Mouse (Mus musculus) retina, adult 2 months (tissue): ENCODE measurements around the gene Catsperz.

Experiments used
- DNase-seq: peaks from one replicate; pipeline ENCODE4 v3.0.0-alpha.2; 2012; ENCODE audit warnings: low read depth, low spot score

Catsperz gene

GRCm38 (mm10) chr19:6925307-6925573 lies at the start of gene Catsperz:
Gene Catsperz (minus strand): TSS chr19:6925380.
- no peak for DNase-seq

GRCm38 (mm10) chr19:6974211-6975205 lies 49.3 kb upstream of the Catsperz start, which contains the start of gene Ppp1r14b:
Gene Ppp1r14b (plus strand): TSS chr19:6974968.
- no peak for DNase-seq

- no peak for DNase-seq
Measured at GRCm38 (mm10) chr19:6973581-6974190, 48.5 kb upstream of the Catsperz start.

- DNase-seq, result no peak
Measured at GRCm38 (mm10) chr19:6972247-6972917, 47.2 kb upstream of the Catsperz start.

GRCm38 (mm10) chr19:6971644-6972043 lies 46.5 kb upstream of the Catsperz start:
- DNase-seq, result no peak

- DNase-seq, result no peak
Measured at GRCm38 (mm10) chr19:6970460-6971085, 45.4 kb upstream of the Catsperz start.

GRCm38 (mm10) chr19:6969665-6970381 lies 44.6 kb upstream of the Catsperz start:
- no peak for DNase-seq

- DNase-seq, result no peak
Measured at GRCm38 (mm10) chr19:6969291-6969664, 44.1 kb upstream of the Catsperz start.

- no peak for DNase-seq
Measured at GRCm38 (mm10) chr19:6968491-6969271, 43.5 kb upstream of the Catsperz start.

- no peak for DNase-seq
Measured at GRCm38 (mm10) chr19:6956461-6956860, 31.3 kb upstream of the Catsperz start.

- DNase-seq, result no peak
Measured at GRCm38 (mm10) chr19:6955424-6955823, 30.2 kb upstream of the Catsperz start.

GRCm38 (mm10) chr19:6954046-6954445 lies 28.9 kb upstream of the Catsperz start:
- DNase-seq, result no peak

GRCm38 (mm10) chr19:6952712-6953037 lies 27.5 kb upstream of the Catsperz start:
- no peak for DNase-seq

GRCm38 (mm10) chr19:6951994-6952711 lies 27.0 kb upstream of the Catsperz start:
- no peak for DNase-seq

GRCm38 (mm10) chr19:6951381-6951968 lies 26.3 kb upstream of the Catsperz start:
- DNase-seq, result peak; percentile 88

- no peak for DNase-seq
Measured at GRCm38 (mm10) chr19:6950613-6951153, 25.5 kb upstream of the Catsperz start.

GRCm38 (mm10) chr19:6949951-6950350 lies 24.8 kb upstream of the Catsperz start:
- DNase-seq, result no peak

GRCm38 (mm10) chr19:6949532-6949931 lies 24.4 kb upstream of the Catsperz start:
- DNase-seq, result no peak

- DNase-seq, result no peak
Measured at GRCm38 (mm10) chr19:6948186-6948585, 23.0 kb upstream of the Catsperz start.
